Mouse (Mus musculus) frontal cortex, postnatal 36 days (tissue): ENCODE results near the gene Tcf20.
A peak's percentile ranks its signal among the peaks of the same experiment; 100 is the strongest.

Source experiments
- DNase-seq, 2 experiments: peaks; one replicate each; pipeline ENCODE4 v3.0.0; 2022; ENCODE audit warnings: low spot score in 2 of 2

Gene Tcf20

DNA sequence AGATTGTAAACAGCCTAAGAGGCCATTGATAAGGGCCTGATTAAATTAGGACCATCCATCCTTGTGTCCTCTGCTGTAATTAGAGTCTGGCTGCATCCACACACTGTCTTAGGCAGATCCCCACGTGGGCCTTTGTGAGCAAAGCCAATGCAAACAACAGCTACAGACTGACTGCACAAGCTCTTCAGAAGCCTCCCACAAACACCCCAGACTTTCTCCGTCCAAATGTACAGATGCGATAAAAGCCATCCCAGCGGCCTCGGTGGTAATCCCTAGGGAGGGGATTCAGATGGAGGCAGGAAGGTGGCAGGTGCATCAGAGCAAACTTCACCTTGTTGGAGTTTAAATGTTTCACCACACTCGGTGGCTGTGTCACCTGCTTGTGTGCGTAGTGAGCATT lies 7.6 kb upstream of the Tcf20 start:
- peak; percentile 42 to 59 for DNase-seq

DNA sequence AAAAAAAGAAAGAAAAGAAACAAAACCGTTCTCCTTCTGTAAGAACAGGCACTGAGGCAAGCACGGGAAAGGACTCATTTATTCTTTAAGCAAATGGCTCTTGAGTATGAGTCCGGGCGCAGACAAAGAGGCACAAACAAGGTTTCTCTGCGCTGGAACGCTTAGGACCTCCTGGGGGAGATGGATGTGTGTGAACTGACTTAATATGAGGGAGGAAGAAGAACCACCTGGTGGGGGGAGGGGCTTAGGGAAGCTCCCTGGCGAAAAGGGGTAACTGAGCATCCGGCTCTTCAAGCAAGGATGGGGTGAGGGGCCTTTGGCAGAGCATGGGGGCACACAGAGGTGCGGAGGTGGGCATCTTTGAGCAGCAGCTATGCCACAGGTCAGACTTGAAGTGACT lies 5.2 kb upstream of the Tcf20 start:
- DNase-seq = no peak

DNA sequence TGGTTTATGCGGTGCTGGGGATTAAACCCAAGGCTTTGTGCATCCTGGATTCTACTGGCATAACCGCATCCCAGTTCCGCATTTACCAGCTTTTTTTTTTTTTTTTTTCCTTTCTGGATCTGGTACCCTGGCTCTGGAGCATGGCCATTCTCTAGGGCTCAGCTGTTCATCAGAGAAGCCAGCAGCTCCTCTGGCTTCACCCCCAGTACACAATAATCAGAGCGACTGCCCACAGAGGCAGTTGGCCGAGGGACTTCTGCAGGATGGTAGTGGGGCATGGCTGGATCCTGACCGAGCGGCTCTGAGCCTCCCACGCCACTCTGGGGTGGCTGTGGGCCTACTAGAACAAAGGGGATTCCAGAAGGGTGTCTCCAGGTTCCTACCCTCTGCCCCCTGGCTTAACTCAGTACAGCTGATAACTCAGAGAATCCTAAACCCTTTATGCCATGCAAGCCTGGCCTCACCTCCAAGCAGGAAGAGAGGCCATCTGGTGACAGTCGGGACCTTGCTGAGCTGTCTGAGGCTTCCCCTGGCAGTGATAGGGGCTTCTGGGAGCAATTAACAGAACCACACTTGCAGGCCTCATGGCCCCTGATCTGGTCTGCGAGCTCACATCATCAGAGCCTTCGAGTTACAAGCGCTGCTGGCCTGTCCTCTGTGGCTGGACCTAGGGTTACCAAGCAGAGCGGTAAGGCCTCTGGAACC lies 4.6 kb upstream of the Tcf20 start:
- DNase-seq = no peak

DNA sequence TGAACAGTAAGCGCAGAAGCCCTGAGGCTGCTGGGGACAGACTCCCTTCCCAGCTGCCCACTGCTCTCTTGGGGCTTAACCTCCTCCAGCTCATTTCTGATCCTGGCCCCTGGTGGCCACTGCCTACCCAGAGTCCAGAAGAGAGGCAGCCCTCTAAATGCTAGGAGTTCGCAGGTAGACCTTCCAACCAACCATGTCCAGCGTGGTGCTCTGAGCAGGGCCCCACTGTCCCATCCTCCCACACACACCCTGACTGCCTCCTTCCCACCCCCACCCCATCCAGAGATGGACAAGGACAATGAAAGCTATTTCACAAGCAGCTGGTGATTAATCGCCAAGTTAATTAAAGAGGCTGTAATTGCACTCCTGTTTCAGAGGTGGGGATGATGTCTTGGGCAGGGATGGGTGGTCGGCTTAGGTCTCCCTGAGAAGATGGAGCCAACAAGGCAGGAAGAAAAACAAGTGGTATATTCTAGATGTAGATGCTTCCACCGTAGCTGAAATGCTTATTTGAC lies 1.6 kb upstream of the Tcf20 start:
- no peak for DNase-seq

DNA sequence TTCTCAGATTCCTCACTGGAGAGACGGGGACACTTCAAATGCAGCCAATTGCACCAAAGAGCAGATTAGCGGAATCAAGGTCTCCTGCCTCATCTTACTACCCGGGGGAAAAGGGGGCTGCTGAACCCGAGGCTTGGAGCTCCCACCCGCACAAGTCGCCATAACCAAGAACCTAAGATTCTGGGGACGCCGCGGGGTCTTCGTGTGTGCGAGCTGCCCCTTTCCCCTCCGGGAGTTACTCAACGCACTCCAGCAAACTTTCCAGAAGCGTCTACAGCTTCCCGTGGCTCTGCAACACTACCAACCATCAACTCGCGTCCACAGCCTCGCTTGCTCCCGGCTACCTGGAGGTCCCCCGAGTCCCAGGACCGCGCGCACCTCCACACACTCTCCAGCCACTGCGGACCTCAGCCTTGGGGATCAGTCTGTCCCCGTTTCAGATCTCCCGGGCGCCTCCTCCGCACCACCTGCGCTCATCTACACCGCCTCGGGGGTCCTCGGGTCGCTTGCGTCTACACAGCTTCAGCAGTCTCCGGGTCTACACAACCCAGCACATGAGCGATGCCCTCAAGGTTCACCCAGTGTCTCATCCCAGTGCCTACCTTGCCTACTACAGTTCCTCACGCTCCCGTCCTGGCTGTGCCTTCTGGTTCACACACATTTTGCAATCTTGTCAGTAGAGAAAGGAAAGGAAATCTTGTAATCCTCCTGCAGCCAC lies 499 bp downstream of the Tcf20 start:
- DNase-seq = peak in 1 of 2 experiments; percentile 19

DNA sequence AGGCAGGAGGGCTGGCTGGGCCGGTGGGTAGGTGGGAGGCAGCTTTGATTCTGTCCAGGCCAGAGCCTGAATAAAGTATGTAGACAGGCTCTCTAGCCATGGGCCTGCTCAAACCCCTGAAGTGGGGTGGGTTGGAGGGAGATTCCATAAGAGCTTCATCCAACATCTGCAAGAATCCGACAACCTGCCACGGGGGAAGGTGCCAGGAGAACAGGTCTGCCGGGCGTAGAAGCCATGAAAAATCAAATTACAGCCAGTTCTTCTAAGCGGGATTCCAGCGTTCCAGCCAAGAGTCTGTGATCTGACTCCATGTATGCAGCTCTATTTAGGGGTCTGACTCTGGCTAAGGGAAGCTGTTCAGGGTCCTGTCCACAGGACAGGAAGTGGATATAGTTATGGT lies 3.1 kb downstream of the Tcf20 start:
- no peak for DNase-seq

DNA sequence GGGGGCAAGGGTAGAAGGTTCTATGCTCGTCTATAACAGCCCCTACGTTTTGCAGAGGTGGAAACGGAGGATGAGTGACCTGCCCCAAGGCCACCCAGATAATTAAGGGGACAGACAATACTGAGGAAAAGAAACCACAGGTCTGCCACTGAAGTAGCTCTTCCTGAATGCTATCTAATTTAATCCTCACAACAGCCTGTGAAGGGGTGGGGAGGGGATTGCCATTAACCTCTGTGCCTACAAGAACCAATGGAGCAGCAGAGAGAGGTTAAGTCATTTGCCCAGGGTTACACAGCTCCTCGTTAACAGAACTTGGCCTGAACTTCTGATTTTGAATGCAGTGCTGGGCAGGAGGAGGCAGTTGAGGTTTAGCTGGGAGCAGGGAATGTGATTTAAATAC lies 3.6 kb downstream of the Tcf20 start:
- no peak for DNase-seq

DNA sequence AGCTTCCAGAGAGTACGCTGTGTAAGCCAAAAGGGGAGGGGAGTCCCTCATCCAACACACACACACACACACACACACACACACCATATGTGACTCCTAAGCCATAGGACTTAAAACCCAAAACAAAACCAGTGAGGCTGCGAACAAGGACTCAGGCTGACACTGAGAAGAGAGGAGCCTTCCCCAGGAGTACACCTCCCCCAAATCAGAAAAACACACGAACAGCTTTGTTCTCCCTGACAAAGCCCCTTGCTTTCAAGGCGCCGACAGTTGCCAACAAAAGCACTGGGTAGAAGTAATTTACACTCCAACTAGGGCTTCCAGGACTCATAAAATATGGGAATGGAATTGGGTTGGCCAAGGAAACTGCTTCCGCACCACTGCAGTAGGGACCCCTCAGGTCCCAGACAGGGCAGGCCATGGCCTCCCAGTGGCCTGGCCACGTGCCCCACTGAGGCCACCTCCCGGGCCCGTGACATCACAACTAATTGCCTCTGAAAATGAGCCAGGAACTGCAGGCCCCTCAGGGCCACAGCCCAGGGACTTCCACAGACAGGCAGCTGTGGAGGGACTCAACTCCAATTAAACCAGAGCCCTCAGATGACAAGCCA lies 4.2 kb downstream of the Tcf20 start:
- no peak for DNase-seq

DNA sequence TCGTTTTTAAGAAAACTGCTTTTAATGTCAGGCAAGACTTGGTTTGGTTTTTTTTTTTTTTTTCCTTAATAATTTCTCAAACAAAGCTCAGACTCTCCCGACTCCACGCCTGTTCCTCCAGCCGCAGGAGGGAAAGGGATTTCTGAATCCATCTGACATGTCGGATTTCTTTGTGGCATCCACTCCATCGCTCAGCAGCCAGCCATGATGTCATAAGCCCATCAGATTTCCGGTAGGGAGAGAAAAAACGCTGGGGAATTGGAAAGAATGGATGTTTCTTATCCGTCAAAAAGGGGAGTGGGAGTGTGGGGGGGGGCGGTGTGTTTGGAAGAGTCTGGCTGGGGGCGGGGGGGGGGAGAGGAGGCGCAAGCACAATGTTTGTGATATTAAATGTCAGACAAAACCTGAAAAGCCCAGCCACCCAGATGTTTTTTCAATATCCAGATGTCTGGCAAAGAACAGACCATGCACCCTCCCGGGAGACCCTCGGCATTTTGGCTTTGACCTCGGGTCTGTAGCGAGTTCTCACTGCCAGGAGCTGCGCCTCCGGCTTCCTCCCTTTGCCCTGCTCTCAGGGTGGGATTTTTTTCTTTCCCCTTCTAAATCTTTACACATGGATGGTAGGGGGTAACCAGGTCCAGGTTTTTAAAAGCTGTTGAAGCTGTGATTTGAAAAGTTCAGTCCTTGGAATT lies 4.8 kb downstream of the Tcf20 start:
- no peak for DNase-seq

DNA sequence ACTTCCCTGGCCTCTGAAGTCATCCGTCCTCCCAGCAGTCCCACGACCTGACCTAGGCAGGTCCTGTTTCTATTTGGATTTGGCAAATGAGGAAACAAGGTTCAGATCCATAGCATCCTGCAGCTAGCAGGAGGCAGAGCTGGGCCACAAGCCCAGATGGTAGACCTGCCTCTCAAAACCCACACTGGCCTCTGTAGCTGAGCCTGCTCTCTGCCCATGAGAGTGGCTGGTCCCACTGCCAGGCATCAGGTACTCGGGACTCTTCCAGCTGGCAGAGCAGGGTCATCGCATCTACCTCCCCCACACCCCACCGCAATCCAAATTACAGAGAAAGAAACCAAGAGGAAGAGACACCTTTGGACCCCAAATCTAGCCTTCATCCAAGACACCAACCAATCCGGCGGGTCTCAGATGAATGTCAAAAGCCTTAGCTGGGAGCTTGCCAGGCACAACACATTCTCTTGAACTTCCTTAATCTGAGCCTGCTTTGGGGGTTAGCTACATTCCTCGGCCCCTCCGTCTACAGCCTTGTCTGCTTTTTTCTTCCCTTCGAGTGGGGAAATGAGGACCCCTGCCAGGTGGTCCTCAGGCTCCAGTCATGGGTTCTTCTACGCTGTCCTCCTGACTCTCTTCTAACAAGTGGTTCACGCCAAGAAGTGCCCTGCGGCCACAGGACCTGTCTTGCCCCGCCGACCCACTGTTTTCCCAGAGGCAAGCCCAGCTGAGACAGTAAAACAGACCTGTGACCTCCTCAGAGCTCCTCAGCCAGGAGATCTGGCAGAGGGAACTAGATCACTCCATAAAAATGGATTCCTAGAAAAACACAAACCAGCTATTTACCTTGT lies 5.8 kb downstream of the Tcf20 start:
- DNase-seq = no peak

DNA sequence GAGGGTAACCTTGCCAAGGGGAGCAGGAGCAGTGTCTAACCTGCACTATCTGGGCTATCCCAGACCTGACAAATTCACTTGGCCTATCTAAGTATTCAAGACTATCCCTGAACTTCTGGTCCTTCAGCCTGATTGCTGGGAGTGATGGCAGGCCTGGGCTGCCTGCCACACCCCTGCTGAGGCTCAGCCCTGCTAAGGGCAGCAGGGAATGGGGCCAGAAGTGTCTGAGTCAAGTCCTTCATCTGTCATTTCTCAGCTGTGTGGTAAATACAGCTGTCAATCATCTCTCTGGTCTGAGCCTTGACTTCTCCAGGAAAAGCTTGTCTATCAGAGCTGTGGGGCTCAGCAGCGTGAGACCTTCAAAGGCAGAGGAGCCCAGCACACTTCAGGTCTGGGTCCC lies 8.1 kb downstream of the Tcf20 start:
- no peak for DNase-seq

DNA sequence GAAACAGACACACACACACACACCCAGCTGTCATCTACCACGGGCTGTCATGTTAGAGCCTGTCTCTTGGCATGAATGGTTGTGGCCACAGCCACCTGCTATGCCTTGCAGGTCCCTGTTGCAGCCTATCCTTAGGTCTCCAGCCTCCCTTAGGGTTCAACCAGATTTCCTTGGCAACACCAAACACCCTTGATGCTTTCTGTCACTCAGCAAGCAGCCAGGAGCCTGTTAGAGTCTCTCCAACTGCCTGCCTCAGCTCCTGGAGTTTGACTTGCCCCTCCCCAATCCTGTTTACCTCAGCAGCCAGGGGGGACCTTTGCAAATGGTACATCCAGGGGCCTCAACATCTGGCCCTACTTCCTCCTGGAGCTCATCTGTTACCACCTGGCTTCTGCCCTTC lies 13.2 kb downstream of the Tcf20 start:
- DNase-seq = no peak

DNA sequence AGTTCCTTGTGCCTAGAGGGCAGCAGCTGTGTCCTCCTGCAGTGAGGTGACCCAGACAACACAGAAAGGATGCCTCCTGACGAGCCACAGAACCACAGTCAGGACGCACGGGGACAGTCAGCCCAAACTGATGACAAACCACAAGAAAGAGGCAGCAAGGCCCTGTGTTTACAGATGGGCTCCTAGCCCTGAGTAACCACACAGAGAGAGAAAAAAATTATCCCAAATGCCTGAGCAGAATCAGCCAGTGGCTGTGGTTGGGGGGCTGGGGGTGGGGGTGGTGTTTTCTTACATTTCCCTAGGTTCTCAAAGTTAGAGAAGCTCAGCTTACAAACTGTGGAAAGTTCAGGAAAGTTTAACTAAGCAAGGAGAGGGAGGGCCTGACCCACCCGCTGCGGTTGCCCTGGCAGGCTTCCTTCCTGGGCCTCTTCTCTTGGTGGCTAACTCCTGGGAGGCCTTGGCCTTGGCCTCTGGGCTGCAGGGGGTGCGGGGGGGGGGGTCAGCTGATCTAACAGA lies 18.4 kb downstream of the Tcf20 start:
- no peak for DNase-seq

DNA sequence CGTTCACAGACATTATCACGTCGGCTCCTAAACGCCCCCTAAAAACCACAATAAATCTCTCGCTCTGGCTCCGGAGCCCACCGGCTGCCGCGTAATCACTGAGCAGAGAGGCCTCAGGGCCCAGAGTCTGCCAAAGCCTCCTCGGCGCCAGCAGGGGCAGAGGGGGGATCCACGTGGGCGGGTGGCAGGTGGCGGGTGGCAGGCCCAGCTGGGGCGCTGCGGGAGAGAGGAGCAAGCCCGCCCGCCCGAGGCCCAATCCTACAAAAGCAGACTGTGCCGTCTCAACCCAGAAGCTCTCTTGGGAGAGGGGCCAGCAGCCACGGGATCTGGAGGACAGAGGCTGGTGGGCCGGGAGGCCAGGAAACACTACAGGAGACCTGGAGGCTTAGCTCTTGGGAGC lies 19.2 kb downstream of the Tcf20 start:
- DNase-seq = no peak

DNA sequence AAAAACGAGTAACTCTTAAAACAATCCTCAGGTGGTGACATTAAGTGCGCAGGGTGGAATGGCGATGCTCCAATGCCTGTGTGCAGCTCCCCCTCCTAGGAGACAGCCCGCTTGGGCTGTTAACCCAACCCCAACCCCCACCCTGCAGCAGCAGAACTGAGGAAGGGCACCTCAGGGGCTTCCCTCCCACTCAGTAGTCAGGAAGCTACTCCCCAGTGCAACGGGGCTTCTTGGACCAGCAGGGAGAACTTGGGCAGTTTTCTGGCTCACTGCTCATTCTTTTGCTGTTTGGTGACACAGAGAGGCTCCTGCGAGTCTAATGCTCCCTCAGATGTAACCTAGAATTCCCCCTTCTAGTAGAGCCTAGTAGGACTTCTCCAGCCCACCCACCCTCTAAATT lies 19.7 kb downstream of the Tcf20 start:
- no peak for DNase-seq

DNA sequence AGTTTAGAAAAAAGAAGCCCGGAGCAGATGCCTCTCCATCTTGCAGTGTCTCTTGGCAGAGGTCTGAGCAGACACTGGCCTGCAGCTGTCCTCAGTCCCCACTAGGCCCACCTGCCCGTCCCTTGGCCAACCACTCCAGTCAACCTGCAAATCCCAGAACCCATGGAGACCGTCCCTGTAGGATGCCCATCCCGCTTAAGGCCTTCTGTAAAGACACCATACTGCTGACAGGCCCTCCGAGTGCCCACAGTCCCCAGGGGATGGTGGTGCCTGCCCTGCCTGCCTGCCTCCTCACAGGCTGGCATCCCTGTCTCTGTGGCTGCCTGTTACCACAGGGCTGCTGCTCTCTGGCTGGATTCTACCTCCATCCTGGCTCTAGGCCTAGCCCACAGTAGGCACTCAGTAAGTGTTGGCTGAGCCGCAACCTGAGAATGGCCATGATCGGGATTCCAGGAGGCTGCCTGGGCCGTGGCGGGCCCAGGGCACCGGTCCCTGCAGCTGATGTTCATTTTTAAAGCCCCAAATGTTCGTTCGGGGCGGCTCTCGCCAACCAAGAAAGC lies 23.3 kb downstream of the Tcf20 start:
- no peak for DNase-seq

DNA sequence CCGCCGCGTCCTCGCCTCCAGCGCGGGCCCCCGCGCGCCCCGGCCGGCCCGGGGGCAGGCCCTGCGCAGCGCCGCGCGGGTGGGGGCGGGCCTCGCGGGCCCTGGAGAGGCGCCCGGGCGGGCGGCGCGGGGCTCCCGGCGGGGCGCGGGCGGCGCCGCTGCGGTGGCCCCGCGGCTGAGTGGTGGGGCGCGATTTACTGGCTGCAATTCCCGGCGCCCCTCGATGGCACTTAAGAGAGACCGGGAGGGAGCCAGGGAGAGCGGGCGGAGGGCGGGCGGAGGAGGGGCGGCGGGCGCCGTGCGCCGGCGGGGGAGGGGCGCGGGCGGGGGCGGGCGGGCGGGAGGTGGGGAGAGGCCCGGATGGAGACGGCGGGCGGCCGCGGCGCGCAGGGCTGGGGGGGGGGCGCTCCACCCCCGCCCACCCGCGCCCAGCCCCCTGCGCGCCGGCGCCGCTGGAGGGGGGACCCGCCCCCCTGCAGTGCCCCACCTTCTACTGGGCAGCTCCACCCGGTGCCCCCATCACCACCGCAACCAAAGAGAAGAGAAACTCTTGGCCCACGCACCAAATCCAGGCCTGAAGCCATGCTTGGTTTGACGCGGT lies 24.0 kb downstream of the Tcf20 start:
- DNase-seq = no peak

DNA sequence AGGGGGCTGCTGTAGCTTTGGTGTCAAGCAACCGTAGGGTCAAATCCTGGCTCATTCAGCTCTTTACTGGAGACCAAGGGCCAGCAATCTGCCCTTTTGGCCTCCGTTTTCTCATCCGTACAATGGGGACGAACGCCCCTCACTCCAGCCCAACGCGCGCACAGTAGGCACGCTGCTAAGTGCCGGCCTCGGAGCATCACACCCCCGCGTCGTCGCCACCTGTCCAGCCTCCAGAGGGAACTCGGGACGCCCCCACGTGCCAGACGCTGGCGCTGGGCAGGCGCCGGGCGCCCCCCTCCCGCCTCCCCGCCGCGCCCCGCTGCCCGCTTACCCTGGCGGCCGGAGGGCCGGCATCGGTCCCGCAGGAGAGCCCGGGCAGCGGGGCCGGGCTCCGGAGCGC lies 24.6 kb downstream of the Tcf20 start:
- no peak for DNase-seq

DNA sequence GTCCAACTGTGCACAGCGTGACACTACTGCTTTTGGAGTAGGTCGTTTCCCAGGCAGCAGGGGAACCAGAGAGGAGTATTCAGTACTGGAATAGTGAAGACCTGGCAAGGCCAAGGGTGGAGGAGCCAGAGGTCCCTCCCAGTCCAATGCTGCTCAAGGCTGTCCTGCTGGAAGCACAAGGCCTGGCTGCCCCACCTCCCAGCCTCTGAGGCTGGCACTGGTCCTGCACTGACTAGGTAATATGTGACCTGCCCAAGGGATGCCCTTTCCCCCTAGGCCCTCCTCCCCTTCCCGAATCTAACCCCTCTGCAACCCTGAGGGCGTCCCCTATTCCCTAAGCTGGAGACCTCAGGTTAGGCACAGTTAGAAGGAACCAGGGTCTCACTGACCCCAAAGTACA lies 25.1 kb downstream of the Tcf20 start:
- no peak for DNase-seq

DNA sequence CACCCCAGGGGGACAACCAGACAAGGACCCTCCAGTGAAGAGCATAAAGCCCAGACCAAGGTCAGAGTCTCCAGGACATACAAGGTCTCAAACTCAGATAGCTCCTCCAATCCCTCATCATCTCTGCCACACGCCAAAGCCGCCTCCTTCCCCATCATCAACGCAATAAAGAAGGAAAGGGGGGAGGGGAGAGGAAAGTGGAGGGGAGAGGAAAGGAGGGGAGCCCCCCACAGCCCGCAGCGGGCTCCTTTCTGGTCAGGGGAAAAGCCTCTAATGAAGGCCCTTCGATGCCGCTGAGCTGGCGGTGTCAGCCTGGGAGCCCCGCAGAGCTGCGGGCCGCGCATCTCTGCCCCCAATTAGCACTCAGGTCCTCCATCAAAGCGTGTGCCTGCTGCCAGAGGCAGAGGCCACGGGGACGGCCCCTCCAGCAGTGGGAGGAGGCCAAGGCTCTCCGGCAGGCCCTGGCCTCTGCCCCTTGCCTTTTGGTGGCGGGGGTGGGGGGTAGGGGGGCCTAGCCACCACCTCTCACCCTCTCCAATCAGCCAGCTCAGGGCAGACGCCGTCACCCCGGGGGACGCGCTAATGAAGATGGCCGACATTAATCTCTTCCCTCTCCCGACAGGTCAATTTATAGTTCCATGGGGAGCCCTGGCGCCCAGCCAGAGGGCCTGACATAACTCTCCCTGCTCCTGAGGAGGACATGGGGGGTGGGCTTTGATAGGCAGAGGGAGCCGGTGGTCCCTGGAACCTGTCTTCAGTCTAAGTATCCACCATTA lies 26.7 kb downstream of the Tcf20 start:
- DNase-seq = no peak
